In the genomic region with DNA sequence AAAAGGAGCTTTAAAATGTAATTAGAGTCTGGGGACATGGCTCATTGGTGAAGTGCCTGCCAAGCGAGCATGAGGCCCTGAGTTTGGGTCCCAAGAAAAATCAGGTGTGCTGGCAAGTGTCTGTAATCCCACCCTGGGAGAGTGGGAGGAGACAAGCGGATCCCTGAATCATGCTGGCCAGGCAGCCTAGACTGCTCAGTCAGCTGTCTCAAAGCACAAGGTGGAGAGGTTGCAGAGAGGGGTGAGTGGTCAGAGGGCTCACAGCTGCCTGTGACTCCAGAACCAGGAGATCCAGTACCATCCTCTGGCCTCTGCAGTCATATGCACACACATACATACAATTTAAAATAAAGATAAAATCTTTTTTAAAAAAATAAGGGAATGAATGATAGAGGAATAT, we compare ENCODE assay signal across 23 mouse cellular contexts.
A peak's percentile ranks its signal among the peaks of the same experiment; 100 is the strongest.
DNase-seq lines count a peak whose midpoint lies in the region; ATAC-seq and TF ChIP-seq lines count a peak whose summit lies in the region.
"Had no signal": no experiment of that assay in that cellular context is flagged by ENCODE, and none has a peak within 500 bp of the region (broad histone marks: within the 10 kb centered on the region; RNA-seq: fewer than 3 reads in every experiment).

No protein-coding gene starts in this region.

- no peaks in the 10 kb centered on the region for H3K36me3 ChIP-seq in kidney, embryonic 14.5 days (ENCODE audit: control insufficient read depth, insufficient read depth, low read length)
- no peaks in the 10 kb centered on the region for H3K36me3 ChIP-seq in midbrain, embryonic 13.5 days
- H3K36me3 ChIP-seq in midbrain, postnatal 0 days (ENCODE audit: insufficient read depth, low read length): no peaks in the 10 kb centered on the region
- H3K36me3 ChIP-seq: embryonic facial prominence, embryonic 12.5 days; forebrain, embryonic 15.5 days; G1E; heart, embryonic 10.5 days; hindbrain, embryonic 12.5 days had no signal

- no peak overlapping the region for H3K4me2 ChIP-seq in kidney, embryonic 14.5 days (replicated peaks; ENCODE audit: low read depth, low read length)
- H3K4me2 ChIP-seq in midbrain, embryonic 13.5 days (replicated peaks): no peak overlapping the region
- no peak overlapping the region for H3K4me2 ChIP-seq in midbrain, postnatal 0 days (ENCODE audit: low read depth, low read length, poor library complexity, severe bottlenecking)
- H3K4me2 ChIP-seq: embryonic facial prominence, embryonic 12.5 days; forebrain, embryonic 15.5 days; hindbrain, embryonic 12.5 days had no signal

- no peaks in the 10 kb centered on the region for H3K4me1 ChIP-seq in kidney, embryonic 14.5 days (ENCODE audit: control insufficient read depth, insufficient read depth, low read length)
- H3K4me1 ChIP-seq in midbrain, embryonic 13.5 days (replicated peaks): peaks cover 27% of the 10 kb centered on the region
- H3K4me1 ChIP-seq in midbrain, postnatal 0 days (ENCODE audit: insufficient read depth, low read length): peaks cover 2% of the 10 kb centered on the region; the same call in 1 of the 2 replicates
- H3K4me1 ChIP-seq: heart, embryonic 10.5 days had no signal

- peak; percentile 89 for ATAC-seq in kidney, embryonic 14.5 days (ENCODE audit: low FRiP score, low TSS enrichment)
- peak; percentile 53; the same call in 1 of the 2 replicates for ATAC-seq in midbrain, embryonic 13.5 days
- no peak for ATAC-seq in midbrain, postnatal 0 days (ENCODE audit: low FRiP score)
- ATAC-seq: CD4-positive, CD25-positive, alpha-beta regulatory T cell, adult 4 months; forebrain, embryonic 15.5 days; hindbrain, embryonic 16.5 days had no signal

- 0 out of 2 replicates have a peak overlapping the region, but pooled peaks have one; percentile 24 for H3K27ac ChIP-seq in kidney, embryonic 14.5 days (ENCODE audit: low read depth, low read length)
- no peak overlapping the region for H3K27ac ChIP-seq in midbrain, embryonic 13.5 days
- no peak overlapping the region for H3K27ac ChIP-seq in midbrain, postnatal 0 days (ENCODE audit: low read depth, low read length)
- H3K27ac ChIP-seq: embryonic facial prominence, embryonic 12.5 days; forebrain, embryonic 15.5 days; heart, embryonic 10.5 days; hindbrain, embryonic 12.5 days had no signal

- no peak overlapping the region for H3K9ac ChIP-seq in kidney, embryonic 14.5 days (ENCODE audit: low read depth, low read length)
- no peak overlapping the region for H3K9ac ChIP-seq in midbrain, embryonic 13.5 days (replicated peaks)
- no peak overlapping the region for H3K9ac ChIP-seq in midbrain, postnatal 0 days (replicated peaks; ENCODE audit: low read length, poor library complexity, severe bottlenecking)
- H3K9ac ChIP-seq: embryonic facial prominence, embryonic 12.5 days; forebrain, embryonic 15.5 days; hindbrain, embryonic 12.5 days had no signal

- H3K27me3 ChIP-seq in kidney, embryonic 14.5 days (ENCODE audit: control insufficient read depth, insufficient read depth, low read length): no peaks in the 10 kb centered on the region
- no peaks in the 10 kb centered on the region for H3K27me3 ChIP-seq in midbrain, embryonic 13.5 days
- H3K27me3 ChIP-seq in midbrain, postnatal 0 days (ENCODE audit: insufficient read depth, low read length): no peaks in the 10 kb centered on the region
- H3K27me3 ChIP-seq: embryonic facial prominence, embryonic 12.5 days; forebrain, embryonic 15.5 days; hindbrain, embryonic 12.5 days had no signal

- no peak for TF ChIP-seq POLR2A in brain, embryonic 14.5 days (IDR thresholded peaks at IDR 0.05; ENCODE audit: borderline replicate concordance, extremely low read depth, insufficient read depth, insufficient read length, poor library complexity, severe bottlenecking)

- H3K9me3 ChIP-seq in kidney, embryonic 14.5 days (ENCODE audit: control insufficient read depth, low read length): no peaks in the 10 kb centered on the region
- H3K9me3 ChIP-seq in midbrain, embryonic 13.5 days: no peaks in the 10 kb centered on the region
- no peaks in the 10 kb centered on the region for H3K9me3 ChIP-seq in midbrain, postnatal 0 days (ENCODE audit: low read length)
- H3K9me3 ChIP-seq: embryonic facial prominence, embryonic 12.5 days; forebrain, embryonic 15.5 days; heart, embryonic 10.5 days; hindbrain, embryonic 12.5 days had no signal

- no peak for TF ChIP-seq CTCF in midbrain, postnatal 0 days (IDR thresholded peaks at IDR 0.05)
- TF ChIP-seq CTCF in brain, embryonic 14.5 days (IDR thresholded peaks at IDR 0.05; ENCODE audit: borderline replicate concordance, extremely low read depth, insufficient read depth, insufficient read length): no peak

- no peak overlapping the region for H3K4me3 ChIP-seq in kidney, embryonic 14.5 days (ENCODE audit: low read length)
- no peak overlapping the region for H3K4me3 ChIP-seq in midbrain, embryonic 13.5 days (replicated peaks)
- H3K4me3 ChIP-seq in midbrain, postnatal 0 days (ENCODE audit: low read depth, low read length): no peak overlapping the region
- H3K4me3 ChIP-seq: embryonic facial prominence, embryonic 12.5 days; forebrain, embryonic 15.5 days; heart, embryonic 10.5 days; hindbrain, embryonic 12.5 days had no signal

- WGBS in kidney, embryonic 14.5 days: 21% methylated on average over 2 of the region's 2 CpGs
- 44% methylated on average over 2 of the region's 2 CpGs for WGBS in midbrain, embryonic 13.5 days
- 60% methylated on average over 2 of the region's 2 CpGs for WGBS in midbrain, postnatal 0 days

- peak; percentile 16 for DNase-seq in adrenal gland, adult 2 months
- no peak for DNase-seq in adrenal gland, adult 8-10 months
- DNase-seq in kidney, adult 11 months: no peak
- no peak for DNase-seq in midbrain, postnatal 0 days (ENCODE audit: low spot score)
- DNase-seq in brain, embryonic 14.5 days (ENCODE audit: low read depth): peak; percentile 40
- DNase-seq: adrenal gland, postnatal 25 days; B cell, adult 2 months; cerebellum, adult 11 months; cerebellum, adult 8-10 months; embryo, embryonic 11 days; gastrocnemius, postnatal 10 days; heart, adult 18-20 months; heart, postnatal 10 days; heart, postnatal 4 days had no signal

Comparison
In these comparisons a context has a peak if more than half of its experiments do, and no peak if none do; other contexts are left out.
1. DNase-seq: peak in adrenal gland, adult 2 months (single experiment) and brain, embryonic 14.5 days (single experiment); none in adrenal gland, adult 8-10 months (single experiment), kidney, adult 11 months (single experiment) and midbrain, postnatal 0 days (single experiment).